Comparison of ENCODE assay signal across 26 mouse cellular contexts in genomic region chr3:86214248-86214647, GRCm38 (mm10). TPM values are rescaled to one million over a fixed set of nuclear protein-coding genes. Genes with fewer than 3 reads are reported as not detected.
DNase-seq lines count a peak whose midpoint lies in the region; ATAC-seq and TF ChIP-seq lines count a peak whose summit lies in the region.
"Had no signal": no experiment of that assay in that cellular context is flagged by ENCODE, and none has a peak within 500 bp of the region (broad histone marks: within the 10 kb centered on the region; RNA-seq: fewer than 3 reads in every experiment).

No protein-coding gene starts in this region.

- no peak overlapping the region for H3K27ac ChIP-seq in cerebellum, adult 2 months (ENCODE audit: insufficient read depth, low read length)
- no peak overlapping the region for H3K27ac ChIP-seq in kidney, embryonic 15.5 days
- H3K27ac ChIP-seq: embryonic facial prominence, embryonic 13.5 days; embryonic facial prominence, embryonic 15.5 days; forebrain, embryonic 13.5 days; forebrain, embryonic 15.5 days had no signal

- no peaks in the 10 kb centered on the region for H3K27me3 ChIP-seq in cerebellum, adult 2 months (ENCODE audit: control insufficient read depth, insufficient read depth, low read length)
- H3K27me3 ChIP-seq in kidney, embryonic 15.5 days: no peaks in the 10 kb centered on the region
- H3K27me3 ChIP-seq: embryonic facial prominence, embryonic 13.5 days; embryonic facial prominence, embryonic 15.5 days; forebrain, embryonic 13.5 days; forebrain, embryonic 15.5 days had no signal

- ATAC-seq in CD4-positive, CD25-positive, alpha-beta regulatory T cell, adult 4 months: peak; percentile 79
- no peak for ATAC-seq in kidney, embryonic 15.5 days (replicated peaks; ENCODE audit: low FRiP score)
- ATAC-seq: activated CD4-positive, CD25-positive, alpha-beta regulatory T cell, adult 4 months; forebrain, embryonic 13.5 days; forebrain, embryonic 15.5 days; forebrain, postnatal 0 days; Patski had no signal

- no peak overlapping the region for H3K4me2 ChIP-seq in kidney, embryonic 15.5 days
- H3K4me2 ChIP-seq: embryonic facial prominence, embryonic 13.5 days; embryonic facial prominence, embryonic 15.5 days; forebrain, embryonic 13.5 days; forebrain, embryonic 15.5 days had no signal

- H3K4me3 ChIP-seq in cerebellum, adult 2 months (replicated peaks; ENCODE audit: insufficient read depth, low read depth, low read length): no peak overlapping the region
- no peak overlapping the region for H3K4me3 ChIP-seq in kidney, embryonic 15.5 days (replicated peaks)
- H3K4me3 ChIP-seq: embryonic facial prominence, embryonic 13.5 days; embryonic facial prominence, embryonic 15.5 days; erythroblast, embryonic 14.5 days; forebrain, embryonic 13.5 days; forebrain, embryonic 15.5 days had no signal

- no peak overlapping the region for H3K9ac ChIP-seq in kidney, embryonic 15.5 days
- H3K9ac ChIP-seq: embryonic facial prominence, embryonic 13.5 days; embryonic facial prominence, embryonic 15.5 days; forebrain, embryonic 13.5 days; forebrain, embryonic 15.5 days; forebrain, postnatal 0 days had no signal

- TF ChIP-seq POLR2A in cerebellum, adult 2 months (IDR thresholded peaks at IDR 0.05; ENCODE audit: borderline replicate concordance, insufficient read depth, low read length): no peak

- WGBS in cerebellum, adult 2 months: 87% methylated on average over 4 of the region's 4 CpGs
- 87% methylated on average over 4 of the region's 4 CpGs for WGBS in kidney, embryonic 15.5 days

- H3K4me1 ChIP-seq in cerebellum, adult 2 months (ENCODE audit: control insufficient read depth, insufficient read depth, low read length): no peaks in the 10 kb centered on the region
- no peaks in the 10 kb centered on the region for H3K4me1 ChIP-seq in kidney, embryonic 15.5 days
- H3K4me1 ChIP-seq: embryonic facial prominence, embryonic 13.5 days; embryonic facial prominence, embryonic 15.5 days; forebrain, embryonic 13.5 days; forebrain, embryonic 15.5 days had no signal

- DNase-seq in CD4-positive helper T cell, adult 2 months (ENCODE audit: low read depth, low spot score): peak; percentile 17
- DNase-seq in induced T-regulatory cell, adult 2 months (ENCODE audit: low read depth): peak; percentile 63
- DNase-seq in cerebellum, adult 2 months: no peak
- DNase-seq in lung, adult 18-20 months: no peak
- DNase-seq in yolk sac, embryonic 10.5 days (ENCODE audit: low spot score): no peak
- DNase-seq: adrenal gland, adult 8-10 months; adrenal gland, postnatal 14 days; adrenal gland, postnatal 36 days; B cell, adult 2 months; cerebellum, adult 11-12 months; cerebellum, adult 8-10 months; cerebellum, adult 9-11 months; cerebellum, postnatal 14 days; cerebellum, postnatal 36 days; embryo, embryonic 11 days; forebrain, postnatal 0 days had no signal

- TF ChIP-seq CTCF in cerebellum, adult 2 months (IDR thresholded peaks at IDR 0.05; ENCODE audit: borderline replicate concordance, insufficient read depth, low read depth, low read length): no peak

- H3K9me3 ChIP-seq in kidney, embryonic 15.5 days (replicated peaks): no peaks in the 10 kb centered on the region
- H3K9me3 ChIP-seq: embryonic facial prominence, embryonic 13.5 days; embryonic facial prominence, embryonic 15.5 days; forebrain, embryonic 13.5 days; forebrain, embryonic 15.5 days; G1E had no signal

- H3K36me3 ChIP-seq in kidney, embryonic 15.5 days: no peaks in the 10 kb centered on the region
- H3K36me3 ChIP-seq: embryonic facial prominence, embryonic 13.5 days; embryonic facial prominence, embryonic 15.5 days; forebrain, embryonic 15.5 days; G1E had no signal

RNA-seq across cellular contexts. Expression of gene Lrba, which starts 10.2 kb away (rescaled TPM):
- polyA plus RNA-seq in CD4-positive, CD25-positive, alpha-beta regulatory T cell, adult 4 months (2017; shearing (Covaris generic)): 10 to 100 TPM; 13.4 to 14.0 TPM
- polyA plus RNA-seq in cerebellum, adult 2 months (2012; rRNA removed): 18.9 and 20.0 TPM in 2 replicates
- 7.4 and 7.6 TPM in 2 replicates for polyA plus RNA-seq in kidney, embryonic 15.5 days (2015; fragmentation: Nextera tagmentation; extraction: Ambion mirVana)

Comparison
In these comparisons a context has a peak if more than half of its experiments do, and no peak if none do; other contexts are left out.
1. DNase-seq: peak in CD4-positive helper T cell, adult 2 months (single experiment) and induced T-regulatory cell, adult 2 months (single experiment); none in cerebellum, adult 2 months (0 of 2), lung, adult 18-20 months (0 of 2) and yolk sac, embryonic 10.5 days (single experiment).